Mouse (Mus musculus): Measurements from ENCODE around the gene Gm10717. TPM values are rescaled to one million over a fixed set of nuclear protein-coding genes. Genes with fewer than 3 reads are reported as not detected.
"Not testable (repeated sequence)": the region's sequence is repeated elsewhere in the genome, so short reads cannot be mapped to it uniquely, and the experiment has no call there.

Gene Gm10717
- not detected in 2 replicates for polyA plus RNA-seq (2012; rRNA removed)

DNA sequence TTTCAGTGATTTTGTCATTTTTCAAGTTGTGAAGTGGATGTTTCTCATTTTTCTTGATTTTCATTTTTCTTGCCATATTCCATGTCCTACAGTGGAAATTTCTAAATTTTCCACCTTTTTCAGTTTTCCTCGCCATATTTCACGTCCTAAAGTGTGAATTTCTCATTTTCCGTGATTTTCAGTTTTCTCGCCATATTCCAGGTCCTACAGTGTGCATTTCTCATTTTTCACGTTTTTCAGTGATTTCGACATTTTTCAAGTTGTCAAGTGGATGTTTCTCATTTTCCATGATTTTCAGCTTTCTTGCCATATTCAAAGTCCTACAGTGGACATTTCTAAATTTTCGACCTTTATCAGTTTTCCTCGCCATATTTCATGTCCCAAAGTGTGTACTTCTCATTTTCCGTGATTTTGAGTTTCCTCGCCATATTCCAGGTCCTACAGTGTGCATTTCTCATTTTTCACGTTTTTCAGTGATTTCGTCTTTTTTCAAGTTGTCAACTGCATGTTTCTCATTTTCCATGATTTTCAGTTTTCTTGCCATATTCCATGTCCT is at the start of gene Gm10717:
Gm10717 (plus strand) TSS at position 506 of the 556 bp plus-strand sequence.
- 74% methylated on average over 12 of the region's 12 CpGs for WGBS
- not testable (repeated sequence) for H3K4me3 ChIP-seq (replicated peaks; ENCODE audit: extremely low read depth, low read depth, low read length); H3K4me1 ChIP-seq (ENCODE audit: control insufficient read depth, insufficient read depth, low read length); DNase-seq

DNA sequence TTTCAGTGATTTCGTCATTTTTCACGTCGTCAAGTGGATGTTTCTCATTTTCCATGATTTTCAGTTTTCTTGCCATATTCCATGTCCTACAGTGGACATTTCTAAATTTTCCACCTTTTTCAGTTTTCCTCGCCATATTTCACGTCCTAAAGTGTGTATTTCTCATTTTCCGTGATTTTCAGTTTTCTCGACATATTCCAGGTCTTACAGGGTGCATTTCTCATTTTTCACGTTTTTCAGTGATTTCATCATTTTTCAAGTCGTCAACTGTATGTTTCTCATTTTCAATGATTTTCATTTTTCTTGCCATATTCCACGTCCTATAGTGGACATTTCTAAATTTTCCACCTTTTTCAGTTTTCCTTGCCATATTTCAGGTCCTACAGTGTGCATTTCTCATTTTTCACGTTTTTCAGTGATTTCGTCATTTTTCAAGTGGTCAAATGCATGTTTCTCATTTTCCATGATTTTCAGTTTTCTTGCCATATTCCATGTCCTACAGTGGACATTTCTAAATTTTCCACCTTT is 24.7 kb upstream of the Gm10717 start, which contains the start of gene Gm10722:
Gm10722 (plus strand) TSS at position 478 of the 528 bp plus-strand sequence.
- not testable (repeated sequence) for DNase-seq; H3K4me3 ChIP-seq (replicated peaks; ENCODE audit: extremely low read depth, low read depth, low read length); H3K4me1 ChIP-seq (ENCODE audit: control insufficient read depth, insufficient read depth, low read length)
- 74% methylated on average over 12 of the region's 12 CpGs for WGBS

DNA sequence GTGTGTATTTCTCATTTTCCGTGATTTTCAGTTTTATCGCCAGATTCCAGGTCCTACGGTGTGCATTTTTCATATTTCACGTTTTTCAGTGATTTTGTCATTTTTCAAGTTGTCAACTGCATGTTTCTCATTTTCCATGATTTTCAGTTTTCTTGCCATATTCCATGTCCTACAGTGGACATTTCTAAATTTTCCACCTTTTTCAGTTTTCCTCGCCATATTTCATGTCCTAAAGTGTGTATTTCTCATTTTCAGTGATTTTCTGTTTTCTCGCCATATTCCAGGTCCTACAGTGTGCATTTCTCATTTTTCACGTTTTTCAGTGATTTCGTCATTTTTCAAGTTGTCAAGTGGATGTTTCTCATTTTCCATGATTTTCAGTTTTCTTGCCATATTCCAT is 24.2 kb upstream of the Gm10717 start:
- WGBS: 67% methylated on average over 8 of the region's 8 CpGs
- not testable (repeated sequence) for H3K4me3 ChIP-seq (replicated peaks; ENCODE audit: extremely low read depth, low read depth, low read length); H3K4me1 ChIP-seq (ENCODE audit: control insufficient read depth, insufficient read depth, low read length); DNase-seq

DNA sequence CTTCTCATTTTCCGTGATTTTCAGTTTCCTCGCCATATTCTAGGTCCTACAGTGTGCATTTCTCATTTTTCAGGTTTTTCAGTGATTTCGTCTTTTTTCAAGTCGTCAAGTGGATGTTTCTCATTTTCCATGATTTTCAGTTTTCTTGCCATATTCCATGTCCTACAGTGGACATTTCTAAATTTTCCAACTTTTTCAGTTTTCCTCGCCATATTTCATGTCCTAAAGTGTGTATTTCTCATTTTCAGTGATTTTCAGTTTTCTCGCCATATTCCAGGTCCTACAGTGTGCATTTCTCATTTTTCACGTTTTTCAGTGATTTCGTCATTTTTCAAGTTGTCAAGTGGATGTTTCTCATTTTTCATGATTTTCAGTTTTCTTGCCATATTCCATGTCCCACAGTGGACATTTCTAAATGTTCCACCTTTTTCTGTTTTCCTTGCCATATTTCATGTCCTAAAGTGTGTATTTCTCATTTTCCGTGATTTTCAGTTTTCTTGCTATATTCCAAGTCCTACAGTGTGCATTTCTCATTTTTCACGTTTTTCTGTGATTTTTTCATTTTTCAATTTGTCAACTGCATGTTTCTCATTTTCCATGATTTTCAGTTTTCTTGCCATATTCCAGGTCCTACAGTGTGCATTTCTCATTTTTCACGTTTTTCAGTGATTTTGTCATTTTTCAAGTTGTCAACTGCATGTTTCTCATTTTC is 23.1 kb upstream of the Gm10717 start:
- DNase-seq: peak; percentile 66
- H3K4me1 ChIP-seq (ENCODE audit: control insufficient read depth, insufficient read depth, low read length); H3K4me3 ChIP-seq (replicated peaks; ENCODE audit: extremely low read depth, low read depth, low read length): not testable (repeated sequence)
- 73% methylated on average over 9 of the region's 11 CpGs for WGBS

DNA sequence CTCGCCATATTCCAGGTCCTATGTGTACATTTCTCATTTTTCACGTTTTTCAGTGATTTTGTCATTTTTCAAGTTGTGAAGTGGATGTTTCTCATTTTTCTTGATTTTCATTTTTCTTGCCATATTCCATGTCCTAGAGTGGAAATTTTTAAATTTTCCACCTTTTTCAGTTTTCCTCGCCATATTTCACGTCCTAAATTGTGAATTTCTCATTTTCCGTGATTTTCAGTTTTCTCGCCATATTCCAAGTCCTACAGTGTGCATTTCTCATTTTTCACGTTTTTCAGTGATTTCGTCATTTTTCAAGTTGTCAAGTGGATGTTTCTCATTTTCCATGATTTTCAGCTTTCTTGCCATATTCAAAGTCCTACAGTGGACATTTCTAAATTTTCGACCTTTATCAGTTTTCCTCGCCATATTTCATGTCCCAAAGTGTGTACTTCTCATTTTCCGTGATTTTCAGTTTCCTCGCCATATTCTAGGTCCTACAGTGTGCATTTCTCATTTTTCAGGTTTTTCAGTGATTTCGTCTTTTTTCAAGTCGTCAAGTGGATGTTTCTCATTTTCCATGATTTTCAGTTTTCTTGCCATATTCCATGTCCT is 22.3 kb upstream of the Gm10717 start, which contains the start of gene Gm11168:
Gm11168 (plus strand) TSS at position 553 of the 603 bp plus-strand sequence.
- 74% methylated on average over 6 of the region's 14 CpGs for WGBS
- H3K4me1 ChIP-seq (ENCODE audit: control insufficient read depth, insufficient read depth, low read length); DNase-seq; H3K4me3 ChIP-seq (replicated peaks; ENCODE audit: extremely low read depth, low read depth, low read length): not testable (repeated sequence)

DNA sequence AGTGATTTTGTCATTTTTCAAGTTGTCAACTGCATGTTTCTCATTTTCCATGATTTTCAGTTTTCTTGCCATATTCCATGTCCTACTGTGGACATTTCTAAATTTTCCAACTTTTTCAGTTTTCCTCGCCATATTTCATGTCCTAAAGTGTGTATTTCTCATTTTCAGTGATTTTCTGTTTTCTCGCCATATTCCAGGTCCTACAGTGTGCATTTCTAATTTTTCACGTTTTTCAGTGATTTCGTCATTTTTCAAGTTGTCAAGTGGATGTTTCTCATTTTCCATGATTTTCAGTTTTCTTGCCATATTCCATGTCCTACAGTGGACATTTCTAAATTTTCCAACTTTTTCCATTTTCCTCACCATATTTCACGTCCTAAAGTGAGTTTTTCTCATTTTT is 19.0 kb upstream of the Gm10717 start:
- 79% methylated on average over 1 of the region's 5 CpGs for WGBS
- not testable (repeated sequence) for H3K4me3 ChIP-seq (replicated peaks; ENCODE audit: extremely low read depth, low read depth, low read length); H3K4me1 ChIP-seq (ENCODE audit: control insufficient read depth, insufficient read depth, low read length); DNase-seq

DNA sequence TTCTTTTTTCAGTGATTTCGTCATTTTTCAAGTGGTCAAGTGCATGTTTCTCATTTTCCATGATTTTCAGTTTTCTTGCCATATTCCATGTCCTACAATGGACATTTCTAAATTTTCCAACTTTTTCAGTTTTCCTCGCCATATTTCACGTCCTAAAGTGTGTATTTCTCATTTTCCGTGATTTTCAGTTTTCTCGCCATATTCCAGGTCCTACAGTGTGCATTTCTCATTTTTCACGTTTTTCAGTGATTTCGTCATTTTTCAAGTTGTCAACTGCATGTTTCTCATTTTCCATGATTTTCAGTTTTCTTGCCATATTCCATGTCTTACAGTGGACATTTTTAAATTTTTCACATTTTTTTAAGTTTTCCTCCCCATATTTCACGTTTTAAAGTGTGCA is 18.6 kb upstream of the Gm10717 start:
- H3K4me1 ChIP-seq (ENCODE audit: control insufficient read depth, insufficient read depth, low read length): not testable (repeated sequence)
- peak; percentile 76 for DNase-seq
- WGBS: 76% methylated on average over 8 of the region's 8 CpGs

DNA sequence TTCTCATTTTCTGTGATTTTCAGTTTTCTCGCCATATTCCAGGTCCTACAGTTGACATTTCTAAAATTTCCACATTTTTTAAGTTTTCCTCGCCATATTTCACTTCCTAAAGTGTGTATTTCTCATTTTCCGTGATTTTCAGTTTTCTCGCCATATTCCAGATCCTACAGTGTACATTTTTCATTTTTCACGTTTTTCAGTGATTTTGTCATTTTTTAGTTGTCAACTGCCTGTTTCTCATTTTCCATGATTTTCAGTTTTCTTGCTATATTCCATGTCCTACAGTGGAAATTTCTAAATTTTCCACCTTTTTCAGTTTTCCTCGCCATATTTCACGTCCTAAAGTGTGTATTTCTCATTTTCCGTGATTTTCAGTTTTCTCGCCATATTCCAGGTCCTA is 17.9 kb upstream of the Gm10717 start:
- 75% methylated on average over 8 of the region's 9 CpGs for WGBS
- H3K4me3 ChIP-seq (replicated peaks; ENCODE audit: extremely low read depth, low read depth, low read length); DNase-seq; H3K4me1 ChIP-seq (ENCODE audit: control insufficient read depth, insufficient read depth, low read length): not testable (repeated sequence)

More for the DNA sequence above, 18.6 kb upstream of the Gm10717 start:
- H3K4me3 ChIP-seq (replicated peaks; ENCODE audit: extremely low read depth, low read depth, low read length): not testable (repeated sequence)

DNA sequence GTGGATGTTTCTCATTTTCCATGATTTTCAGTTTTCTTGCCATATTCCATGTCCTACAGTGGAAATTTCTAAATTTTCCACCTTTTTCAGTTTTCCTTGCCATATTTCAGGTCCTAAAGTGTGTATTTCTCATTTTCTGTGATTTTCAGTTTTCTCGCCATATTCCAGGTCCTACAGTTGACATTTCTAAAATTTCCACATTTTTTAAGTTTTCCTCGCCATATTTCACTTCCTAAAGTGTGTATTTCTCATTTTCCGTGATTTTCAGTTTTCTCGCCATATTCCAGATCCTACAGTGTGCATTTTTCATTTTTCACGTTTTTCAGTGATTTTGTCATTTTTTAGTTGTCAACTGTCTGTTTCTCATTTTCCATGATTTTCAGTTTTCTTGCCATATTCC is 15.9 kb upstream of the Gm10717 start:
- not testable (repeated sequence) for H3K4me1 ChIP-seq (ENCODE audit: control insufficient read depth, insufficient read depth, low read length); DNase-seq; H3K4me3 ChIP-seq (replicated peaks; ENCODE audit: extremely low read depth, low read depth, low read length)
- WGBS: no CpG with 5 or more reads among the region's 5 CpGs

DNA sequence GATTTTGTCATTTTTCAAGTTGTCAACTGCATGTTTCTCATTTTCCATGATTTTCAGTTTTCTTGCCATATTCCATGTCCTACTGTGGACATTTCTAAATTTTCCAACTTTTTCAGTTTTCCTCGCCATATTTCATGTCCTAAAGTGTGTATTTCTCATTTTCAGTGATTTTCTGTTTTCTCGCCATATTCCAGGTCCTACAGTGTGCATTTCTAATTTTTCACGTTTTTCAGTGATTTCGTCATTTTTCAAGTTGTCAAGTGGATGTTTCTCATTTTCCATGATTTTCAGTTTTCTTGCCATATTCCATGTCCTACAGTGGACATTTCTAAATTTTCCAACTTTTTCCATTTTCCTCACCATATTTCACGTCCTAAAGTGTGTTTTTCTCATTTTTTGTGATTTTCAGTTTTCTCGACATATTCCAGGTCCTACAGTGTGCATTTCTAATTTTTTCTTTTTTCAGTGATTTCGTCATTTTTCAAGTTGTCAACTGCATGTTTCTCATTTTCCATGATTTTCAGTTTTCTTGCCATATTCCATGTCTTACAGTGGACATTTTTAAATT is 13.1 kb upstream of the Gm10717 start:
- DNase-seq; H3K4me3 ChIP-seq (replicated peaks; ENCODE audit: extremely low read depth, low read depth, low read length); H3K4me1 ChIP-seq (ENCODE audit: control insufficient read depth, insufficient read depth, low read length): not testable (repeated sequence)
- WGBS: 76% methylated on average over 3 of the region's 7 CpGs

DNA sequence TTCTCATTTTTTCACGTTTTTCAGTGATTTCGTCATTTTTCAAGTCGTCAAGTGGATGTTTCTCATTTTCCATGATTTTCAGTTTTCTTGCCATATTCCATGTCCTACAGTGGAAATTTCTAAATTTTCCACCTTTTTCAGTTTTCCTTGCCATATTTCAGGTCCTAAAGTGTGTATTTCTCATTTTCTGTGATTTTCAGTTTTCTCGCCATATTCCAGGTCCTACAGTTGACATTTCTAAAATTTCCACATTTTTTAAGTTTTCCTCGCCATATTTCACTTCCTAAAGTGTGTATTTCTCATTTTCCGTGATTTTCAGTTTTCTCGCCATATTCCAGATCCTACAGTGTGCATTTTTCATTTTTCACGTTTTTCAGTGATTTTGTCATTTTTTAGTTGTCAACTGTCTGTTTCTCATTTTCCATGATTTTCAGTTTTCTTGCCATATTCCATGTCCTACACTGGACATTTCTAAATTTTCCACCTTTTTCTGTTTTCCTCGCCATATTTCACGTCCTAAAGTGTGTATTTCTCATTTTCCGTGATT is 12.4 kb upstream of the Gm10717 start, which contains the start of gene Gm10721:
Gm10721 (plus strand) TSS at position 408 of the 547 bp plus-strand sequence.
- not testable (repeated sequence) for H3K4me1 ChIP-seq (ENCODE audit: control insufficient read depth, insufficient read depth, low read length); DNase-seq; H3K4me3 ChIP-seq (replicated peaks; ENCODE audit: extremely low read depth, low read depth, low read length)
- WGBS: no CpG with 5 or more reads among the region's 11 CpGs

DNA sequence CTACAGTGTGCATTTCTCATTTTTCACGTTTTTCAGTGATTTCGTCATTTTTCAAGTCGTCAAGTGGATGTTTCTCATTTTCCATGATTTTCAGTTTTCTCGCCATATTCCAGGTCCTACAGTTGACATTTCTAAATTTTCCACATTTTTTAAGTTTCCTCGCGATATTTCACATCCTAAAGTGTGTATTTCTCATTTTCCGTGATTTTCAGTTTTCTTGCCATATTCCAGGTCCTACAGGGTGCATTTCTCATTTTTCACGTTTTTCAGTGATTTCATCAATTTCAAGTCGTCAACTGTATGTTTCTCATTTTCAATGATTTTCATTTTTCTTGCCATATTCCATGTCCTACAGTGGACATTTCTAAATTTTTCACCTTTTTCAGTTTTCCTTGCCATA is 9.9 kb upstream of the Gm10717 start, which contains the start of gene Gm10720:
Gm10720 (plus strand) TSS at position 301 of the 400 bp plus-strand sequence.
- WGBS: 69% methylated on average over 5 of the region's 9 CpGs
- not testable (repeated sequence) for H3K4me3 ChIP-seq (replicated peaks; ENCODE audit: extremely low read depth, low read depth, low read length); DNase-seq; H3K4me1 ChIP-seq (ENCODE audit: control insufficient read depth, insufficient read depth, low read length)

DNA sequence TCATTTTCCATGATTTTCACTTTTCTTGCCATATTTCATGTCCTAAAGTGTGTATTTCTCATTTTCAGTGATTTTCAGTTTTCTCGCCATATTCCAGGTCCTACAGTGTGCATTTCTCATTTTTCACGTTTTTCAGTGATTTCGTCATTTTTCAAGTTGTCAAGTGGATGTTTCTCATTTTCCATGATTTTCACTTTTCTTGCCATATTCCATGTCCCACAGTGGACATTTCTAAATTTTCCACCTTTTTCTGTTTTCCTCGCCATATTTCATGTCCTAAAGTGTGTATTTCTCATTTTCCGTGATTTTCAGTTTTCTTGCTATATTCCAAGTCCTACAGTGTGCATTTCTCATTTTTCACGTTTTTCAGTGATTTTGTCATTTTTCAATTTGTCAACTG is 9.3 kb upstream of the Gm10717 start:
- not testable (repeated sequence) for DNase-seq
- 77% methylated on average over 6 of the region's 6 CpGs for whole genome bisulfite sequencing

DNA sequence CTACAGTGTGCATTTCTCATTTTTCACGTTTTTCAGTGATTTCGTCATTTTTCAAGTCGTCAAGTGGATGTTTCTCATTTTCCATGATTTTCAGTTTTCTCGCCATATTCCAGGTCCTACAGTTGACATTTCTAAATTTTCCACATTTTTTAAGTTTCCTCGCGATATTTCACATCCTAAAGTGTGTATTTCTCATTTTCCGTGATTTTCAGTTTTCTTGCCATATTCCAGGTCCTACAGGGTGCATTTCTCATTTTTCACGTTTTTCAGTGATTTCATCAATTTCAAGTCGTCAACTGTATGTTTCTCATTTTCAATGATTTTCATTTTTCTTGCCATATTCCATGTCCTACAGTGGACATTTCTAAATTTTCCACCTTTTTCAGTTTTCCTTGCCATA is 8.1 kb upstream of the Gm10717 start, which contains the start of gene Gm10719:
Gm10719 (plus strand) TSS at position 301 of the 400 bp plus-strand sequence.
- H3K4me3 ChIP-seq (replicated peaks; ENCODE audit: extremely low read depth, low read depth, low read length); DNase-seq; H3K4me1 ChIP-seq (ENCODE audit: control insufficient read depth, insufficient read depth, low read length): not testable (repeated sequence)
- WGBS: 32% methylated on average over 2 of the region's 9 CpGs

More for the DNA sequence above, 9.3 kb upstream of the Gm10717 start:
- H3K4me3 ChIP-seq (replicated peaks; ENCODE audit: extremely low read depth, low read depth, low read length); H3K4me1 ChIP-seq (ENCODE audit: control insufficient read depth, insufficient read depth, low read length): not testable (repeated sequence)

DNA sequence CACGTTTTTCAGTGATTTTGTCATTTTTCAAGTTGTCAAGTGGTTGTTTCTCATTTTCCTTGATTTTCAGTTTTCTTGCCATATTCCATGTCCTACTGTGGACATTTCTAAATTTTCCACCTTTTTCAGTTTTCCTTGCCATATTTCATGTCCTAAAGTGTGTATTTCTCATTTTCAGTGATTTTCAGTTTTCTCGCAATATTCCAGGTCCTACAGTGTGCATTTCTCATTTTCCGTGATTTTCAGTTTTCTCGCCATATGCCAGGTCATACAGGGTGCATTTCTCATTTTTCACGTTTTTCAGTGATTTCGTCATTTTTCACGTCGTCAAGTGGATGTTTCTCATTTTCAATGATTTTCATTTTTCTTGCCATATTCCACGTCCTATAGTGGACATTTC is 6.3 kb upstream of the Gm10717 start:
- not testable (repeated sequence) for DNase-seq; H3K4me1 ChIP-seq (ENCODE audit: control insufficient read depth, insufficient read depth, low read length)
- 63% methylated on average over 9 of the region's 9 CpGs for WGBS

More for the DNA sequence above, 6.3 kb upstream of the Gm10717 start:
- H3K4me3 ChIP-seq (replicated peaks; ENCODE audit: extremely low read depth, low read depth, low read length): not testable (repeated sequence)

All from lung, adult 2 months (tissue).